Mouse (Mus musculus): Measurements from ENCODE around the gene Rft1. TPM values are rescaled to one million over a fixed set of nuclear protein-coding genes. Genes with fewer than 3 reads are reported as not detected.

Rft1 gene
- total and polyA plus RNA-seq, 2 experiments from 2014 or later = 9.6 to 18.4 TPM

GRCm38 (mm10) chr14:30721850-30722249 is 67.7 kb downstream of the Rft1 start:
- DNase-seq = no peak
- Histone ChIP-seq H3K27me3 (ENCODE audit: insufficient read depth, low read length) (no peaks in the 10 kb centered on the region), H3K9ac (no peak overlapping the region), H3K4me2 (ENCODE audit: low read depth) (no peak overlapping the region), H3K9me3 (ENCODE audit: low read length) (no peaks in the 10 kb centered on the region), H3K4me3 (ENCODE audit: low read depth, low read length) (no peak overlapping the region), H3K27ac (ENCODE audit: low read depth, low read length) (no peak overlapping the region), H3K36me3 (ENCODE audit: insufficient read depth) (no peaks in the 10 kb centered on the region), H3K4me1 (ENCODE audit: insufficient read depth) (peaks cover 4% of the 10 kb centered on the region; the same call in 1 of the 2 replicates)
- WGBS = 63% methylated on average over 1 of the region's 1 CpGs
- no peak for ATAC-seq
- no peak for TF ChIP-seq CTCF (IDR thresholded peaks at IDR 0.05; ENCODE audit: low read depth)

- ATAC-seq = no peak
- H3K4me2 ChIP-seq (ENCODE audit: low read depth) = no peak overlapping the region
- no peak for TF ChIP-seq CTCF (IDR thresholded peaks at IDR 0.05; ENCODE audit: low read depth)
- H3K9me3 ChIP-seq (ENCODE audit: low read length) = no peaks in the 10 kb centered on the region
- 87% methylated on average over 5 of the region's 5 CpGs for WGBS
- H3K27ac ChIP-seq (ENCODE audit: low read depth, low read length) = no peak overlapping the region
- peaks cover 4% of the 10 kb centered on the region; the same call in 1 of the 2 replicates for H3K4me1 ChIP-seq (ENCODE audit: insufficient read depth)
- no peaks in the 10 kb centered on the region for H3K27me3 ChIP-seq (ENCODE audit: insufficient read depth, low read length)
- DNase-seq = no peak
- H3K4me3 ChIP-seq (ENCODE audit: low read depth, low read length) = no peak overlapping the region
- H3K36me3 ChIP-seq (ENCODE audit: insufficient read depth) = no peaks in the 10 kb centered on the region
- no peak overlapping the region for H3K9ac ChIP-seq
These were observed 68.2 kb downstream of the Rft1 start for GRCm38 (mm10) chr14:30722406-30722805.

- TF ChIP-seq CTCF (IDR thresholded peaks at IDR 0.05; ENCODE audit: low read depth) = no peak
- no peak overlapping the region for H3K4me2 ChIP-seq (ENCODE audit: low read depth)
- H3K4me3 ChIP-seq (ENCODE audit: low read depth, low read length) = no peak overlapping the region
- H3K36me3 ChIP-seq (ENCODE audit: insufficient read depth) = no peaks in the 10 kb centered on the region
- H3K4me1 ChIP-seq (ENCODE audit: insufficient read depth) = no peaks in the 10 kb centered on the region
- H3K27ac ChIP-seq (ENCODE audit: low read depth, low read length) = no peak overlapping the region
- 52% methylated on average over 3 of the region's 3 CpGs for WGBS
- ATAC-seq (no peak), DNase-seq (no peak)
- H3K9ac ChIP-seq = no peak overlapping the region
- no peaks in the 10 kb centered on the region for H3K9me3 ChIP-seq (ENCODE audit: low read length)
- H3K27me3 ChIP-seq (ENCODE audit: insufficient read depth, low read length) = no peaks in the 10 kb centered on the region
These were observed 77.7 kb downstream of the Rft1 start for GRCm38 (mm10) chr14:30731896-30732295.

- ATAC-seq (no peak), DNase-seq (no peak)
- H3K9ac ChIP-seq = no peak overlapping the region
- H3K9me3 ChIP-seq (ENCODE audit: low read length) = no peaks in the 10 kb centered on the region
- no peaks in the 10 kb centered on the region for H3K4me1 ChIP-seq (ENCODE audit: insufficient read depth)
- no peak overlapping the region for H3K4me3 ChIP-seq (ENCODE audit: low read depth, low read length)
- no peak overlapping the region for H3K27ac ChIP-seq (ENCODE audit: low read depth, low read length)
- no peaks in the 10 kb centered on the region for H3K36me3 ChIP-seq (ENCODE audit: insufficient read depth)
- no peaks in the 10 kb centered on the region for H3K27me3 ChIP-seq (ENCODE audit: insufficient read depth, low read length)
- TF ChIP-seq CTCF (IDR thresholded peaks at IDR 0.05; ENCODE audit: low read depth) = no peak
- 96% methylated on average over 5 of the region's 5 CpGs for WGBS
- H3K4me2 ChIP-seq (ENCODE audit: low read depth) = no peak overlapping the region
These were observed 80.5 kb downstream of the Rft1 start for GRCm38 (mm10) chr14:30734665-30735064.

- WGBS = 86% methylated on average over 3 of the region's 3 CpGs
- H3K36me3 ChIP-seq (ENCODE audit: insufficient read depth) = no peaks in the 10 kb centered on the region
- DNase-seq (no peak), ATAC-seq (no peak)
- no peak overlapping the region for H3K27ac ChIP-seq (ENCODE audit: low read depth, low read length)
- no peak overlapping the region for H3K9ac ChIP-seq
- TF ChIP-seq CTCF (IDR thresholded peaks at IDR 0.05; ENCODE audit: low read depth) = no peak
- H3K4me2 ChIP-seq (ENCODE audit: low read depth) = no peak overlapping the region
- no peaks in the 10 kb centered on the region for H3K9me3 ChIP-seq (ENCODE audit: low read length)
- H3K27me3 ChIP-seq (ENCODE audit: insufficient read depth, low read length) = no peaks in the 10 kb centered on the region
- no peaks in the 10 kb centered on the region for H3K4me1 ChIP-seq (ENCODE audit: insufficient read depth)
- H3K4me3 ChIP-seq (ENCODE audit: low read depth, low read length) = no peak overlapping the region
These were observed 81.7 kb downstream of the Rft1 start for GRCm38 (mm10) chr14:30735810-30736209.

- DNase-seq (no peak), ATAC-seq (no peak)
- Histone ChIP-seq H3K4me1 (ENCODE audit: insufficient read depth) (no peaks in the 10 kb centered on the region), H3K27me3 (ENCODE audit: insufficient read depth, low read length) (no peaks in the 10 kb centered on the region), H3K4me2 (ENCODE audit: low read depth) (no peak overlapping the region), H3K9me3 (ENCODE audit: low read length) (no peaks in the 10 kb centered on the region), H3K4me3 (ENCODE audit: low read depth, low read length) (no peak overlapping the region), H3K27ac (ENCODE audit: low read depth, low read length) (no peak overlapping the region), H3K9ac (no peak overlapping the region), H3K36me3 (ENCODE audit: insufficient read depth) (no peaks in the 10 kb centered on the region)
- WGBS = 96% methylated on average over 1 of the region's 1 CpGs
- TF ChIP-seq CTCF (IDR thresholded peaks at IDR 0.05; ENCODE audit: low read depth) = no peak
These were observed 82.3 kb downstream of the Rft1 start for GRCm38 (mm10) chr14:30736413-30736812.

Other genes starting within 250 kb of the Rft1 start
- gene Dcp1a, start 174.8 kb upstream of the Rft1 start, total RNA-seq (2014; rRNA removed) = 14.8 and 20.9 TPM in 2 replicates
- gene Dcp1a, start 174.8 kb upstream of the Rft1 start, polyA plus RNA-seq (2015; fragmentation: Nextera tagmentation; extraction: Ambion mirVana) = 6.9 and 8.8 TPM in 2 replicates
- 23.2 and 31.3 TPM in 2 replicates for gene Cacna1d, start 162.9 kb upstream of the Rft1 start, total RNA-seq (2014; rRNA removed)
- 4.1 and 7.2 TPM in 2 replicates for gene Cacna1d, start 162.9 kb upstream of the Rft1 start, polyA plus RNA-seq (2015; fragmentation: Nextera tagmentation; extraction: Ambion mirVana)
- 374 and 390 TPM in 2 replicates for gene Tkt, start 106.0 kb upstream of the Rft1 start, total RNA-seq (2014; rRNA removed)
- 278 and 281 TPM in 2 replicates for gene Tkt, start 106.0 kb upstream of the Rft1 start, polyA plus RNA-seq (2015; fragmentation: Nextera tagmentation; extraction: Ambion mirVana)
- gene Prkcd, start 28.1 kb upstream of the Rft1 start, total RNA-seq (2014; rRNA removed) = 25.0 and 29.6 TPM in 2 replicates
- 19.3 and 19.8 TPM in 2 replicates for gene Prkcd, start 28.1 kb upstream of the Rft1 start, polyA plus RNA-seq (2015; fragmentation: Nextera tagmentation; extraction: Ambion mirVana)
- 8.1 and 15.5 TPM in 2 replicates for gene Sfmbt1, start 60.5 kb downstream of the Rft1 start, total RNA-seq (2014; rRNA removed)
- 9.0 and 13.3 TPM in 2 replicates for gene Sfmbt1, start 60.5 kb downstream of the Rft1 start, polyA plus RNA-seq (2015; fragmentation: Nextera tagmentation; extraction: Ambion mirVana)
- gene Tmem110, start 171.2 kb downstream of the Rft1 start, total RNA-seq (2014; rRNA removed) = 18.6 and 19.0 TPM in 2 replicates
- gene Tmem110, start 171.2 kb downstream of the Rft1 start, polyA plus RNA-seq (2015; fragmentation: Nextera tagmentation; extraction: Ambion mirVana) = 10.2 and 12.0 TPM in 2 replicates
- gene Mustn1, start 224.8 kb downstream of the Rft1 start, total RNA-seq (2014; rRNA removed) = 0.52 and 0.85 TPM in 2 replicates
- 1.2 TPM in 2 replicates for gene Mustn1, start 224.8 kb downstream of the Rft1 start, polyA plus RNA-seq (2015; fragmentation: Nextera tagmentation; extraction: Ambion mirVana)
- gene Itih4, start 232.1 kb downstream of the Rft1 start, total RNA-seq (2014; rRNA removed) = 0.15 TPM in 1 of 2 replicates, not detected in the other
- 0.15 and 0.19 TPM in 2 replicates for gene Itih4, start 232.1 kb downstream of the Rft1 start, polyA plus RNA-seq (2015; fragmentation: Nextera tagmentation; extraction: Ambion mirVana)